Mouse (Mus musculus) heart, adult 2 months (tissue): ENCODE measurements around the gene Apobec2.

Source experiments
- CTCF ChIP-seq: fragments of 200-600 bp; IDR thresholded peaks from 2 replicates; pipeline ENCODE4 v1.8.1; 2022; ENCODE audit warnings: antibody characterized with exemption, mild to moderate bottlenecking, moderate library complexity
- POLR2A ChIP-seq: fragments of 200-500 bp; IDR thresholded peaks from 2 replicates; pipeline ENCODE4 v1.6.1; 2011; ENCODE audit warnings: mild to moderate bottlenecking, low read depth, low read length, control low read depth; ENCODE audit not compliant: insufficient read depth

DNA sequence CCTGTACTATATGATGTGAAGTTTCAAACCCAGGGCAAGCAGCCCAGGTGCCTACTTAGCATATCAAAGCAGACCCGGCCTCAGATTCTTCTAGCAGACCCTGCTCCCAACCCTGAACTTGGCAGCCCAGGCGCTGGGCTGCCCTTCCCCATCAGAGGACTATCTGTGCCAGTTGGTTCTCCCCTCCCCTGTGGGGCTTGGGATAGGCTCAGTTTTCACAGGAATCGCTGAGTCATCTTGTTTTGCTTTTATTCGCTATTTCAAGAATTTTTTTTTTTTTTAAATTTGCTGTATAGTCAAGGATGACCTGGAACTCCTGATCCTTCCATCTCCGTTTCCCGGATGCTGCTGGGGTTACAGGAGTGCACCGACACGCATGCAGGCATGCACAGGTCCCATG lies 14.9 kb upstream of the Apobec2 start:
- TF ChIP-seq POLR2A (no peak), CTCF (no peak)
